Mouse (Mus musculus): ENCODE results near the gene Coro7.

The Coro7 gene

GRCm38 (mm10) chr16:4595527-4595963 is 84.0 kb downstream of the Coro7 start:
- 17% methylated on average over 5 of the region's 5 CpGs for WGBS

DNA sequence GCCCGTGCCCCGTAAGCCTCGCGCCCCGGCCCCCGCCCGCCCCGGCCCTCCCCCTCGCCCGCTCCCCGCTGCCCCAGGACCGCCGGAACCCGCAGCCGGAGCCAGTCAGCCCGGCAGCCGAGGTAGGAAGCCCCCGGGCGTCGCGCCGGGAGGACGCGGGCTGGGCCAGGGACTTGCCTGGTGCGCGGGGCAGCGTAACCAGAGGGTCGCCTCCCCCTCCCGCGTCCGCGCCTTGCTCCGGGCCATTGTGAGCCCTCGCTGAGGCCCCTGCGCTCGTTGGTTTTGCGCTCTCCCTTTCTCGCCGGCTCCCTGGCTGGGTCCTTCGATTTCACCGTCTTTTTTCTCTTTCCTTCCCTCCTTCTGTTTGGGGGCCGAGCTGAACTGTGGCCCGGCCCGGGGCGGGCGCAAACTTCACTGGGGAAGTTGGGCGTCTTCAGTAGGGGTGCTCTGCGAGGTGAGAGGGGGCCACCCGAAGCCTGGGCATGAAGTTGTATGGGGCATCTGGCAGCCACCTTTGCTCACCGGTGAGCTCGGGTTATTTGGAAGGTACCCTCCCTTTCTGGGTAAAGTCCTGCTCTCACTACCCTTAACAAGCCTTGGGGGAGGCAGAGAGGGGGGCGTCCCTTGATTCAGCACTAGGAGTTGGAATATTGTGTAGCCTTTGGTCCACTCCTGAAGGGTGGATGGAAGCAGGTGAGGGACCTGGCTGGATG is 84.6 kb downstream of the Coro7 start:
- 1% methylated on average over 50 of the region's 52 CpGs for WGBS

DNA sequence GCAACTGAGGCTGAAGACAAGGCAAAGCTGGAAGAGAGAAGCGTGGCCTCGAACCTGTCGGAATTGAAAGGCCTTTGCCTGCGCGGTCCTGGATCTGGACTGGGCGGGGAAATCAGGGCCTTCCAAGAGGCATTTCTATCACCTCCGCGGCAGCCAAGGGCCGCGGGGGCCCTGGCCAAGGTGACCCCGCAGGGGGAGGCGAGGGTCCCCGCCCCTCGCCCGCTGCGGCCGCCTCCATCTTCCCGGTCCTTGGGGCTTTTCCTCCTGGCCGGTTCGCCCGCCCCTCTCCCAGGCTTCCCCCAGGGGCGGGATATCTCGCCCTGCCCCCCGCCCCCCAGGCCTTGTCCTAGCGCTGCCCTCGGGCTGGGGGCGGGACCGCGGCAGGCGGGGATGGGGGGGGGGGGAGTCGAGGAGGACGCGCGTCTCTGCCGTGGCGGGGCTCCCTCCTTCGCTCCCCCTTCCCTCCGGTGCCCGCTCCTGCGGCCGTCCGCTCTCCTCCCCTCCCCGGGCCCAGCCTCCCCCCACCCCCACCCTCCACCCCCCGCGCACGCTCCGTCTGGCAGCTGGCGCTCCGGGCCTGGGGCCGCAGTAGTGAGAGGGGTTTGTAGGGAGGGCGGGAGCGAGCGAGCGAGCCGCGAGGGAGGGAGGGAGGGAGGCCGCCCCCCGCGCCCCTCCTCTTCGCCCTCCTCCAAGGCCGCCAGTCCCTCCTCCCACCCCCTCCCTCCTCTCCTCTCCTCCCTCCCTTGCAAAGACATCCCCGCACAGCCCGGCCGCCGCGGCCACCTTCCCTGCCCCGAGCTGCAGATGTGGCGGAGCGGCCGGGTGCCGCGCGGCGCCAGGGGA is 85.4 kb downstream of the Coro7 start, which contains the start of gene Glis2:
Glis2 (plus strand) TSS at position 743 of the 843 bp plus-strand sequence.
- WGBS = 3% methylated on average over 40 of the region's 74 CpGs

GRCm38 (mm10) chr16:4592909-4593875 is 86.4 kb downstream of the Coro7 start:
- WGBS = 16% methylated on average over 32 of the region's 32 CpGs

DNA sequence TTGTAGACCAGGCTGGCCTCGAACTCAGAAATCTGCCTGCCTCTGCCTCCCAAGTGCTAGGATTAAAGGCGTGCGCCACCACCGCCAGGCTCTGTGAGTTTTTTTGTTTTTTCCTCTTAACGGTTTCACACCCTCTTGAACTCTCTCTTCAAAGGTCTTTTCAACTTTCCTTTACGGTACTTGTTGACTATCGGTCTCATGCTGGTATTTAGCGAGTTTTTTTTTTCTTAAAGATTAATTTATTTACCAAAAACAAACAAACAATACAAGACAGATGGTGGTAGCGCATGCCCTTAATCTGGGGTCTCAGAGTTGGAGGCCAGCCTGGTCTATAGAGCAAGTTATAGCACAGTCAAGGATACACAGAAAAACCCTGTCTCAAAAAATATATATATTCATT is 89.3 kb downstream of the Coro7 start:
- WGBS = 97% methylated on average over 9 of the region's 9 CpGs

- 59% methylated on average over 5 of the region's 5 CpGs for WGBS
These were observed 91.9 kb downstream of the Coro7 start for GRCm38 (mm10) chr16:4587516-4588210.

GRCm38 (mm10) chr16:4586531-4587123 is 93.0 kb downstream of the Coro7 start:
- WGBS = 2% methylated on average over 41 of the region's 43 CpGs

DNA sequence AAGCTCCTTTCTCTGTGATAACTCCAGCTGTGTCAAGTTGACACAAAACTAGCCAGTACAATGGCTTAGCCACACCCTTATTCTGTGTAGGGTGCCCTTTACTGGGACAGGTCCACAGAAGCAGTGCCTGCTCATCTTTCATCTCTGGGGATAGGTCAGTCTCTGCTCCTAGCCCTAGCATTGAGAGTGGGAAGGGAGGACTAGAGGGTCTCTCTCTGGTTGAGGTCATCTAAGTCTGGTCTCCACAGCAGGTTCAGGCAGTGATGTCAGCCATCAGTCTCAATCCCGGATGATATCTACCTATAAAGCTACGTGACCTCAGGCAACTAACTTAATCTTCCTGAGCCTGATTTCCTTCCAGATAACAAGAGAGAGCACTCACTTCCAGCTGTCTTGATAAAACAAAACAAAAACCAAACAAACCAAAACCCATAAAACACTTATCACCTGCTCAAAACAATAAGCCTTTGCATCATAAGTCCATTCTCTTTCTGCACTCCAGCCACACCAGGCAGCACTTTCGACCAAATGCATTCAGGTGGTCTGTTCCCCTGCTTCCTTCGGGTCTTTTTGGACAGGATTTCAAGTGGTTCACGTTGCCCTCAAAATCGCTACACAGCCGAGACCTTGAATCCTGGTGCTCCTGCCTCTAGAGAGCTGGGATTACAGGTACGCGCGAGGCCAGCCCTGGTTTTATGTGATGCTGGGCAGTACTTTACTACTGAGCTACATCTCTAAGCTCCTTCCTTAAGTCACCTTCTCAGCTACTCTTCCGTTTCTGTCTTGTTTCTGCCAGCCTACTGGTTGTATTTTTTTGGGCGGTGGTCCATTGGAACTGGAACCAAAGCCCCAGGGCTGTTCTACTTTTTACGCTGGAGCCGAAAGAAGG is 93.7 kb downstream of the Coro7 start:
- 18% methylated on average over 14 of the region's 14 CpGs for WGBS

DNA sequence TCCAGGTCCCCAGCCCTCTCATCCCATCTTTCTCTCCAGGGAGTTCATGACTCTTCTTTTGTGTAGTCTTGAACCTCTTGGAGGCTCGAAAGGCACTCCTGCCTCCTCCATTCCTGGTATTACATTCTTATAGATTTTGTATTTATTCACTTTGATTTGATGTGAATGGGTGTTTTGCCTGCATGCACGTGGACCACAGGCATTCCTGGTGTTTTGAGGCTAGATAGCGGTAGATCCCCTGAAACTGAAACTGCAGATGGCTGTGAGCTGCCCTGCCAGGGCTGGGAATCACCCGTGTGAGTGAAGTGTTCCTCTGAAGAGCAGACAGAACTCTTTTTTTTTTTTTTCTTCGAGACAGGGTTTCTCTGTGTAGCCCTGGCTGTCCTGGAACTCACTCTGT is 95.1 kb downstream of the Coro7 start:
- 77% methylated on average over 5 of the region's 5 CpGs for WGBS

- 85% methylated on average over 3 of the region's 3 CpGs for WGBS
These were observed 95.8 kb downstream of the Coro7 start for GRCm38 (mm10) chr16:4583807-4584206.

- 91% methylated on average over 4 of the region's 4 CpGs for WGBS
These were observed 98.4 kb downstream of the Coro7 start for GRCm38 (mm10) chr16:4581179-4581578.

- 77% methylated on average over 7 of the region's 7 CpGs for WGBS
These were observed 100.9 kb downstream of the Coro7 start for GRCm38 (mm10) chr16:4578630-4579029.

DNA sequence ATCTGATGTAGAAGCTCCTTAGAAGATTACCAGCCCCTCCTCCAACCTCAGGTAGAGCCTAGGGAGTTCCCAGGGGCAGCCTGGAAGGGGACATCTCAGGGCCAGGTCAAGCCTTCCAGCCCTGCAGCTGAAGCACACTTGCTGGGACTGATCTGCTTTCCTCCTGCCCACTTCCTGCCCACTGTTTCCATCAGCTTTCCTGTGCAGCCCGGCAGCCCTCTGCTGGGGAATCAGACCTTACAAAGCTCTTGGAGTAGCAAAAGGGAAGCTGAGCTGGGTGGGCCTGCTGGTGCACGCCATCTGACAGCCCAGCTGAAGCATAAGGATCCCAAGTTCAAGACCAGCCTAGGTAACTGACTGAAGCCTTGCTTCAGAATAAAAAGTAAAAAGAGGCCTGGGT is 102.7 kb downstream of the Coro7 start:
- WGBS = 49% methylated on average over 2 of the region's 2 CpGs
